Mouse (Mus musculus) kidney, adult 18-20 months (tissue): ENCODE measurements around the gene Fam207a.
A peak's percentile ranks its signal among the peaks of the same experiment; 100 is the strongest.

ENCODE experiments used
- DNase-seq: peaks from one replicate; pipeline ENCODE4 v3.0.0; 2021

The Fam207a gene

GRCm38 (mm10) chr10:77450159-77450464 is 65.5 kb downstream of the Fam207a start:
- no peak for DNase-seq

GRCm38 (mm10) chr10:77449315-77450158 is 66.0 kb downstream of the Fam207a start:
- DNase-seq: no peak

- DNase-seq: no peak
Observed at GRCm38 (mm10) chr10:77448698-77449247, 66.8 kb downstream of the Fam207a start.

GRCm38 (mm10) chr10:77448209-77448608 is 67.4 kb downstream of the Fam207a start:
- DNase-seq: no peak

GRCm38 (mm10) chr10:77447755-77448154 is 67.8 kb downstream of the Fam207a start:
- DNase-seq: no peak

GRCm38 (mm10) chr10:77442250-77442649 is 73.3 kb downstream of the Fam207a start:
- DNase-seq: no peak

- no peak for DNase-seq
Observed at GRCm38 (mm10) chr10:77441812-77442211, 73.8 kb downstream of the Fam207a start.

GRCm38 (mm10) chr10:77440841-77441755 is 74.5 kb downstream of the Fam207a start:
- peak; percentile 50 for DNase-seq

- DNase-seq: no peak
Observed at GRCm38 (mm10) chr10:77440286-77440685, 75.3 kb downstream of the Fam207a start.

GRCm38 (mm10) chr10:77439026-77439425 is 76.6 kb downstream of the Fam207a start:
- no peak for DNase-seq

- DNase-seq: no peak
Observed at GRCm38 (mm10) chr10:77438021-77438420, 77.6 kb downstream of the Fam207a start.
